Mouse (Mus musculus) brain, adult 2 months (tissue): ENCODE data around the gene Plxnb2.

Experiments used
- DNase-seq: peaks from one replicate; pipeline ENCODE4 v3.0.0; 2011; ENCODE audit warnings: low read depth, low spot score

The Plxnb2 gene

GRCm38 (mm10) chr15:89180571-89181229 lies at the start of gene Plxnb2:
Gene Plxnb2 (minus strand): TSS chr15:89180788.
- DNase-seq: peak; percentile 89

GRCm38 (mm10) chr15:89215611-89216233 lies 35.1 kb upstream of the Plxnb2 start:
- DNase-seq: peak; percentile 79

- DNase-seq: peak; percentile 87
Measured at GRCm38 (mm10) chr15:89214953-89215352, 34.4 kb upstream of the Plxnb2 start.

GRCm38 (mm10) chr15:89213517-89213916 lies 32.9 kb upstream of the Plxnb2 start:
- no peak for DNase-seq

GRCm38 (mm10) chr15:89212495-89212894 lies 31.9 kb upstream of the Plxnb2 start:
- DNase-seq: no peak

- DNase-seq: peak; percentile 63
Measured at GRCm38 (mm10) chr15:89211716-89212461, 31.3 kb upstream of the Plxnb2 start.

- DNase-seq: peak; percentile 78
Measured at GRCm38 (mm10) chr15:89210915-89211715, 30.5 kb upstream of the Plxnb2 start, which contains the start of gene Ppp6r2. Gene Ppp6r2 (plus strand): TSS chr15:89211553.

GRCm38 (mm10) chr15:89209886-89210761 lies 29.5 kb upstream of the Plxnb2 start:
- DNase-seq: peak; percentile 92

- no peak for DNase-seq
Measured at GRCm38 (mm10) chr15:89207457-89207856, 26.9 kb upstream of the Plxnb2 start.

GRCm38 (mm10) chr15:89197056-89197455 lies 16.5 kb upstream of the Plxnb2 start:
- DNase-seq: no peak

- peak; percentile 99 for DNase-seq
Measured at GRCm38 (mm10) chr15:89196313-89196706, 15.7 kb upstream of the Plxnb2 start, which contains the start of gene Dennd6b. Gene Dennd6b (minus strand): TSS chr15:89196496.

GRCm38 (mm10) chr15:89195690-89196312 lies 15.2 kb upstream of the Plxnb2 start:
- peak; percentile 97 for DNase-seq

- no peak for DNase-seq
Measured at GRCm38 (mm10) chr15:89195261-89195681, 14.7 kb upstream of the Plxnb2 start.

- DNase-seq: no peak
Measured at GRCm38 (mm10) chr15:89184937-89185227, 4.3 kb upstream of the Plxnb2 start.

GRCm38 (mm10) chr15:89184141-89184936 lies 3.8 kb upstream of the Plxnb2 start:
- peak; percentile 41 for DNase-seq

- DNase-seq: peak; percentile 69
Measured at GRCm38 (mm10) chr15:89182842-89183241, 2.3 kb upstream of the Plxnb2 start.

GRCm38 (mm10) chr15:89182328-89182741 lies 1.7 kb upstream of the Plxnb2 start:
- peak; percentile 75 for DNase-seq

- no peak for DNase-seq
Measured at GRCm38 (mm10) chr15:89181561-89182270, 1.1 kb upstream of the Plxnb2 start.

GRCm38 (mm10) chr15:89180081-89180541 lies 477 bp downstream of the Plxnb2 start:
- DNase-seq: no peak
